Mouse (Mus musculus): Measurements from ENCODE around the gene Pced1a. TPM values are rescaled to one million over a fixed set of nuclear protein-coding genes. Genes with fewer than 3 reads are reported as not detected.

Pced1a gene
- total and polyA plus RNA-seq, 3 experiments: 11.6 to 17.1 (median 15.3) TPM

GRCm38 (mm10) chr2:130406178-130406577 lies 18.3 kb downstream of the Pced1a start, which contains the start of gene Tmem239:
TSS of gene Tmem239 (plus strand) at chr2:130406478.
- dilution Hi-C loops (cut with MboI; ENCODE audit: extremely low pct_ligation_motif_present, extremely low pct_unique_long_range_greater_than_20kb, low sequenced_read_pairs) (no loop called here), in situ Hi-C loops (cut with MboI; ENCODE audit: low pct_ligation_motif_present, low pct_unique_long_range_greater_than_20kb, low sequenced_read_pairs) (no loop called here)
- no peak within 1 kb of the TSS for H3K4me3 ChIP-seq (replicated peaks in 1 of 3; ENCODE audit: low read depth in 2 of 3, low read length in 2 of 3, poor library complexity in 1 of 3)
- no peak for TF ChIP-seq BHLHE40 (IDR thresholded peaks at IDR 0.05; ENCODE audit: low read depth, low read length)
- no peak for TF ChIP-seq ZMIZ1 (IDR thresholded peaks at IDR 0.05; ENCODE audit: low read depth, low read length)
- no peak for TF ChIP-seq POLR2AphosphoS2 (IDR thresholded peaks at IDR 0.05; ENCODE audit: low read depth, low read length)
- TF ChIP-seq ZKSCAN1 (IDR thresholded peaks at IDR 0.05; ENCODE audit: borderline replicate concordance, low read depth, low read length): no peak
- no peak for TF ChIP-seq JUND (conservative IDR thresholded peaks at IDR 0.05; ENCODE audit: low read depth, low read length)
- no peak for TF ChIP-seq SIN3A (IDR thresholded peaks at IDR 0.05; ENCODE audit: low read length)
- no peak for TF ChIP-seq CTCF (conservative IDR thresholded peaks at IDR 0.05 in 1 of 2, IDR thresholded peaks at IDR 0.05 in 1 of 2; ENCODE audit: low read depth in 2 of 2, low read length in 2 of 2)
- no peak for TF ChIP-seq MAZ (IDR thresholded peaks at IDR 0.05; ENCODE audit: low read depth, low read length)
- TF ChIP-seq TBP (conservative IDR thresholded peaks at IDR 0.05; ENCODE audit: low read depth, low read length): no peak
- no peak for TF ChIP-seq UBTF (IDR thresholded peaks at IDR 0.05; ENCODE audit: low read depth, low read length)
- no peak for TF ChIP-seq SMC3 (IDR thresholded peaks at IDR 0.05; ENCODE audit: low read depth, low read length)
- TF ChIP-seq RCOR1 (conservative IDR thresholded peaks at IDR 0.05; ENCODE audit: low read depth, low read length): no peak
- H3K27me3 ChIP-seq (replicated peaks): no peaks in the 10 kb centered on the region
- H3K9ac ChIP-seq (ENCODE audit: insufficient read depth, low read depth): no peak within 1 kb of the TSS
- no peak within 1 kb of the TSS for H3K4me2 ChIP-seq (ENCODE audit: insufficient read depth, low read depth, poor library complexity, severe bottlenecking)
- no peak for DNase-seq (ENCODE audit: extremely low read depth)
- no peak within 1 kb of the TSS for H3K27ac ChIP-seq (ENCODE audit: insufficient read depth, low read depth)
- H3K4me1 ChIP-seq (ENCODE audit: control insufficient read depth in 1 of 2, insufficient read depth in 2 of 2): peaks cover 1 to 4% of the 10 kb centered on the region in 2 experiments
- H3K36me3 ChIP-seq (replicated peaks in 1 of 2; ENCODE audit: control insufficient read depth in 1 of 2, insufficient read depth in 1 of 2, low read length in 1 of 2): no peaks in the 10 kb centered on the region
- no peaks in the 10 kb centered on the region for H3K79me2 ChIP-seq (replicated peaks; ENCODE audit: control insufficient read depth, extremely low read depth, insufficient read depth, poor library complexity, severe bottlenecking)
- no peaks in the 10 kb centered on the region for H3K9me3 ChIP-seq (replicated peaks; ENCODE audit: low read length)

- no peak for DNase-seq (ENCODE audit: extremely low read depth)
- in situ Hi-C loops (cut with MboI; ENCODE audit: low pct_ligation_motif_present, low pct_unique_long_range_greater_than_20kb, low sequenced_read_pairs): no loop called here
- no peak within 1 kb of the TSS for H3K9ac ChIP-seq (ENCODE audit: insufficient read depth, low read depth)
- no peaks in the 10 kb centered on the region for H3K9me3 ChIP-seq (replicated peaks; ENCODE audit: low read length)
- H3K27ac ChIP-seq (ENCODE audit: insufficient read depth, low read depth): no peak within 1 kb of the TSS
- dilution Hi-C loops (cut with MboI; ENCODE audit: extremely low pct_ligation_motif_present, extremely low pct_unique_long_range_greater_than_20kb, low sequenced_read_pairs): no loop called here
- no peak within 1 kb of the TSS for H3K4me2 ChIP-seq (ENCODE audit: insufficient read depth, low read depth, poor library complexity, severe bottlenecking)
- H3K4me1 ChIP-seq (ENCODE audit: control insufficient read depth in 1 of 2, insufficient read depth in 2 of 2): no peaks in the 10 kb centered on the region
- no peaks in the 10 kb centered on the region for H3K79me2 ChIP-seq (replicated peaks; ENCODE audit: control insufficient read depth, extremely low read depth, insufficient read depth, poor library complexity, severe bottlenecking)
- no peaks in the 10 kb centered on the region for H3K36me3 ChIP-seq (replicated peaks in 1 of 2; ENCODE audit: control insufficient read depth in 1 of 2, insufficient read depth in 1 of 2, low read length in 1 of 2)
- H3K27me3 ChIP-seq (replicated peaks): no peaks in the 10 kb centered on the region
- no peak within 1 kb of the TSS for H3K4me3 ChIP-seq (replicated peaks in 1 of 3; ENCODE audit: low read depth in 2 of 3, low read length in 2 of 3, poor library complexity in 1 of 3)
- TF ChIP-seq HCFC1 (IDR thresholded peaks at IDR 0.05; ENCODE audit: low read depth, low read length) (no peak), MAX (IDR thresholded peaks at IDR 0.05; ENCODE audit: low read length) (no peak), ZMIZ1 (IDR thresholded peaks at IDR 0.05; ENCODE audit: low read depth, low read length) (no peak), JUN (IDR thresholded peaks at IDR 0.05; ENCODE audit: insufficient read depth, low read depth, low read length) (no peak), SIN3A (IDR thresholded peaks at IDR 0.05; ENCODE audit: low read length) (no peak), TBP (conservative IDR thresholded peaks at IDR 0.05; ENCODE audit: low read depth, low read length) (no peak)
These were observed 19.6 kb downstream of the Pced1a start, which contains the start of the genes Gm28372 and 1700020A23Rik for GRCm38 (mm10) chr2:130404939-130405338. TSS of gene Gm28372 (plus strand) at chr2:130405239. TSS of gene 1700020A23Rik (plus strand) at chr2:130405259.
